Mouse (Mus musculus) MEL (cell line): ENCODE measurements around the gene Zfp609. TPM values are rescaled to one million over a fixed set of nuclear protein-coding genes. Genes with fewer than 3 reads are reported as not detected.

Experiments
- DNase-seq: peaks from one replicate; pipeline ENCODE4 v3.0.0; 2011; ENCODE audit warnings: low read depth, low spot score
- H3K27ac ChIP-seq: 2 replicates; pipeline ENCODE4 v1.5.1; 2012; ENCODE audit warnings: low read depth, mild to moderate bottlenecking, control low read depth, low read length, moderate library complexity; ENCODE audit not compliant: control insufficient read depth
- H3K27me3 ChIP-seq, 2 experiments: fragments of 150-350 bp in 1 of 2; sonication (generic) in 1 of 2; 2 replicates each; pipeline ENCODE4 v1.6.1; 2012; ENCODE audit warnings: low read length in 2 of 2, mild to moderate bottlenecking in 2 of 2, improper control_type of control experiment in 1 of 2, moderate library complexity in 1 of 2; ENCODE audit not compliant: insufficient read depth in 2 of 2, control insufficient read depth in 1 of 2
- H3K36me3 ChIP-seq, 2 experiments: 2 replicates each; pipeline ENCODE4 v1.6.1; 2012 to 2014; ENCODE audit warnings: low read length in 2 of 2, improper control_type of control experiment in 1 of 2, inconsistent platforms in 1 of 2, mild to moderate bottlenecking in 1 of 2; ENCODE audit not compliant: insufficient read depth in 2 of 2, control insufficient read depth in 1 of 2
- H3K4me1 ChIP-seq, 2 experiments: fragments of 150-350 bp in 1 of 2; sonication (generic) in 1 of 2; 2 replicates each; pipeline ENCODE4 v1.6.1; 2012; ENCODE audit warnings: low read length in 2 of 2, improper control_type of control experiment in 1 of 2, mild to moderate bottlenecking in 1 of 2; ENCODE audit not compliant: insufficient read depth in 2 of 2, control insufficient read depth in 1 of 2
- H3K4me3 ChIP-seq, 2 experiments: fragments of 150-350 bp in 1 of 2; sonication (generic) in 1 of 2; 2 replicates each; pipeline ENCODE4 v1.5.1; 2012; ENCODE audit warnings: low read depth in 2 of 2, low read length in 2 of 2, mild to moderate bottlenecking in 2 of 2, moderate library complexity in 2 of 2, control low read depth in 1 of 2, improper control_type of control experiment in 1 of 2; ENCODE audit not compliant: control insufficient read depth in 1 of 2, insufficient read depth in 1 of 2
- H3K79me2 ChIP-seq: 2 replicates; pipeline ENCODE4 v1.6.1; 2012; ENCODE audit warnings: mild to moderate bottlenecking, low read length, moderate library complexity; ENCODE audit not compliant: control insufficient read depth, poor library complexity, insufficient read depth
- H3K9ac ChIP-seq: 2 replicates; pipeline ENCODE4 v1.6.1; 2012; ENCODE audit warnings: low read depth, mild to moderate bottlenecking, control low read depth, low read length, moderate library complexity; ENCODE audit not compliant: control insufficient read depth, poor library complexity, severe bottlenecking
- H3K9me3 ChIP-seq: fragments of 150-350 bp; sonication (generic); replicated peaks from 2 replicates; pipeline ENCODE4 v1.6.1; 2012; ENCODE audit warnings: mild to moderate bottlenecking, low read length, improper control_type of control experiment, moderate library complexity; ENCODE audit not compliant: insufficient read depth
- BHLHE40 ChIP-seq: IDR thresholded peaks from 2 replicates; pipeline ENCODE4 v1.6.1; 2012; ENCODE audit warnings: low read depth, mild to moderate bottlenecking, inconsistent platforms, low read length, improper control_type of control experiment, borderline replicate concordance
- CHD1 ChIP-seq: IDR thresholded peaks from 2 replicates; pipeline ENCODE4 v1.6.1; 2012; ENCODE audit warnings: low read depth, mild to moderate bottlenecking, inconsistent platforms, low read length, improper control_type of control experiment
- E2F4 ChIP-seq: IDR thresholded peaks from 2 replicates; pipeline ENCODE4 v1.6.1; 2011; ENCODE audit warnings: low read depth, low read length, improper control_type of control experiment, borderline replicate concordance
- ETS1 ChIP-seq: IDR thresholded peaks from 2 replicates; pipeline ENCODE4 v1.6.1; 2012; ENCODE audit warnings: low read depth, mild to moderate bottlenecking, inconsistent platforms, low read length, improper control_type of control experiment, moderate library complexity
- GABPA ChIP-seq: IDR thresholded peaks from 2 replicates; pipeline ENCODE4 v1.6.1; 2012; ENCODE audit warnings: low read depth, mild to moderate bottlenecking, inconsistent platforms, low read length, improper control_type of control experiment, moderate library complexity
- GATA1 ChIP-seq: IDR thresholded peaks from 2 replicates; pipeline ENCODE4 v1.6.1; 2011; ENCODE audit warnings: low read depth, low read length, improper control_type of control experiment
- HCFC1 ChIP-seq: IDR thresholded peaks from 2 replicates; pipeline ENCODE4 v1.6.1; 2012; ENCODE audit warnings: low read depth, mild to moderate bottlenecking, inconsistent platforms, low read length, improper control_type of control experiment, moderate library complexity
- KAT2A ChIP-seq: conservative IDR thresholded peaks from 2 replicates; pipeline ENCODE4 v1.6.1; 2012; ENCODE audit warnings: low read depth, low read length, improper control_type of control experiment, inconsistent platforms
- MAZ ChIP-seq: IDR thresholded peaks from 2 replicates; pipeline ENCODE4 v1.6.1; 2012; ENCODE audit warnings: low read depth, mild to moderate bottlenecking, inconsistent platforms, low read length, improper control_type of control experiment
- MYC ChIP-seq: IDR thresholded peaks from 2 replicates; pipeline ENCODE4 v1.6.1; 2011; ENCODE audit warnings: low read depth, mild to moderate bottlenecking, low read length, improper control_type of control experiment, moderate library complexity
- NELFE ChIP-seq: IDR thresholded peaks from 2 replicates; pipeline ENCODE4 v1.6.1; 2011; ENCODE audit warnings: low read depth, low read length, improper control_type of control experiment
- NRF1 ChIP-seq: IDR thresholded peaks from 2 replicates; pipeline ENCODE4 v1.6.1; 2014; ENCODE audit warnings: low read depth, mild to moderate bottlenecking, inconsistent platforms, low read length, improper control_type of control experiment, moderate library complexity; ENCODE audit not compliant: poor library complexity, insufficient read depth, severe bottlenecking
- POLR2A ChIP-seq, 2 experiments: IDR thresholded peaks; 2 replicates each; pipeline ENCODE4 v1.6.1; 2011 to 2012; ENCODE audit warnings: low read length in 2 of 2, mild to moderate bottlenecking in 2 of 2, control low read depth in 1 of 2, improper control_type of control experiment in 1 of 2, low read depth in 1 of 2, moderate library complexity in 1 of 2; ENCODE audit not compliant: control insufficient read depth in 1 of 2, insufficient read depth in 1 of 2, poor library complexity in 1 of 2
- POLR2AphosphoS5 ChIP-seq: IDR thresholded peaks from 2 replicates; pipeline ENCODE4 v1.6.1; 2012; ENCODE audit warnings: low read depth, borderline replicate concordance, mild to moderate bottlenecking, inconsistent platforms, low read length, moderate library complexity, mixed read lengths
- RAD21 ChIP-seq: IDR thresholded peaks from 2 replicates; pipeline ENCODE4 v1.6.1; 2011; ENCODE audit warnings: mild to moderate bottlenecking, low read depth, low read length, improper control_type of control experiment
- RCOR1 ChIP-seq: IDR thresholded peaks from 2 replicates; pipeline ENCODE4 v1.6.1; 2012; ENCODE audit warnings: low read depth, mild to moderate bottlenecking, inconsistent platforms, low read length, improper control_type of control experiment
- SIN3A ChIP-seq: IDR thresholded peaks from 2 replicates; pipeline ENCODE4 v1.6.1; 2012; ENCODE audit warnings: low read length, improper control_type of control experiment, inconsistent platforms
- TCF12 ChIP-seq: IDR thresholded peaks from 2 replicates; pipeline ENCODE4 v1.6.1; 2014; ENCODE audit warnings: low read depth, mild to moderate bottlenecking, inconsistent platforms, low read length, improper control_type of control experiment, moderate library complexity
- ZC3H11A ChIP-seq: IDR thresholded peaks from 2 replicates; pipeline ENCODE4 v1.6.1; 2012; ENCODE audit warnings: low read depth, mild to moderate bottlenecking, inconsistent platforms, low read length, improper control_type of control experiment
- ZMIZ1 ChIP-seq: IDR thresholded peaks from 2 replicates; pipeline ENCODE4 v1.6.1; 2012; ENCODE audit warnings: low read depth, mild to moderate bottlenecking, inconsistent platforms, low read length, improper control_type of control experiment, moderate library complexity
- polyA plus RNA-seq, 2 experiments: library from polyadenylated mRNA; stranded (reverse) in 1 of 2; unstranded in 1 of 2; fragments of >175 nt in 1 of 2; fragments of >200 nt in 1 of 2; gene quantifications; 2 replicates each; pipeline versions ENCODE4 v1.2.1 to v1.2.4; 2012; ENCODE audit warnings: low replicate concordance in 2 of 2, low read depth in 1 of 2; ENCODE audit not compliant: insufficient read length in 2 of 2, insufficient read depth in 1 of 2, missing spikeins in 1 of 2
- total RNA-seq: library from RNA; depleted of rRNA; stranded (reverse); fragments of 300-350 nt; gene quantifications from 2 replicates; pipeline ENCODE4 v1.2.3, GENCODE M21; 2012

Gene Zfp609
- total and polyA plus RNA-seq, 3 experiments, result 2.9 to 26.5 TPM; not detected in 1

GRCm38 (mm10) chr9:65725291-65725622 lies 102.1 kb downstream of the Zfp609 start:
- no peak for TF ChIP-seq ETS1

GRCm38 (mm10) chr9:65724471-65725290 lies 102.7 kb downstream of the Zfp609 start:
- H3K4me3 ChIP-seq, result no peak overlapping the region
- DNase-seq, result peak; percentile 18
- H3K4me1 ChIP-seq, result no peaks in the 10 kb centered on the region; a peak in 1 of 4 replicates
- no peaks in the 10 kb centered on the region for H3K27me3 ChIP-seq
- no peaks in the 10 kb centered on the region for H3K79me2 ChIP-seq
- no peak for TF ChIP-seq ETS1
- TF ChIP-seq MYC, result no peak
- TF ChIP-seq POLR2AphosphoS5, result no peak
- no peak for TF ChIP-seq RCOR1
- no peak for TF ChIP-seq BHLHE40
- TF ChIP-seq HCFC1, result no peak
- TF ChIP-seq NRF1, result no peak
- no peak for TF ChIP-seq CHD1
- TF ChIP-seq MAZ, result no peak
- no peak for TF ChIP-seq SIN3A
- TF ChIP-seq GATA1, result no peak
- TF ChIP-seq POLR2A (IDR thresholded peaks at IDR 0.05; ENCODE audit: control insufficient read depth in 1 of 2, insufficient read depth in 1 of 2, low read depth in 1 of 2, low read length in 2 of 2, poor library complexity in 1 of 2), result no peak
- no peak for TF ChIP-seq GABPA
- no peak for TF ChIP-seq TCF12
- TF ChIP-seq E2F4, result no peak
- no peak for TF ChIP-seq ZC3H11A
- TF ChIP-seq NELFE, result no peak
- TF ChIP-seq ZMIZ1, result no peak
- TF ChIP-seq RAD21, result no peak
- no peak for TF ChIP-seq KAT2A
- TF ChIP-seq, all 39 proteins: peak for 0
- H3K9me3 ChIP-seq, result no peaks in the 10 kb centered on the region
- no peak overlapping the region for H3K9ac ChIP-seq
- peaks cover 0 to 3% of the 10 kb centered on the region in 2 experiments; a peak in 2 of 4 replicates for H3K36me3 ChIP-seq
- H3K27ac ChIP-seq, result no peak overlapping the region

More at GRCm38 (mm10) chr9:65725291-65725622, 102.1 kb downstream of the Zfp609 start:
- Histone ChIP-seq H3K79me2 (no peaks in the 10 kb centered on the region), H3K9me3 (no peaks in the 10 kb centered on the region), H3K36me3 (peaks cover 0 to 3% of the 10 kb centered on the region in 2 experiments; a peak in 2 of 4 replicates), H3K4me3 (no peak overlapping the region), H3K27me3 (no peaks in the 10 kb centered on the region), H3K4me1 (no peaks in the 10 kb centered on the region), H3K27ac (no peak overlapping the region), H3K9ac (no peak overlapping the region)
- DNase-seq, result no peak
